Comparison of ENCODE assay signal across 8 mouse cellular contexts in genomic region chr14:118131931-118132641, GRCm38 (mm10). TPM values are rescaled to one million over a fixed set of nuclear protein-coding genes. Genes with fewer than 3 reads are reported as not detected.
DNase-seq lines count a peak whose midpoint lies in the region; ATAC-seq lines count a peak whose summit lies in the region.

No protein-coding gene starts in this region.

- ATAC-seq in heart, embryonic 13.5 days (ENCODE audit: extremely low read depth, insufficient number of reproducible peaks, low FRiP score, low TSS enrichment) = no peak
- ATAC-seq in hindbrain, embryonic 14.5 days (ENCODE audit: low FRiP score) = 0 out of 2 replicates have a peak, but pooled peaks have one; percentile 10
- peak; percentile 25 for ATAC-seq in midbrain, embryonic 11.5 days (ENCODE audit: low FRiP score)

- H3K9me3 ChIP-seq in heart, embryonic 13.5 days = 0 out of 2 replicates have a peak, but pooled peaks cover 4% of the 10 kb centered on the region
- H3K9me3 ChIP-seq in hindbrain, embryonic 14.5 days (ENCODE audit: control insufficient read depth, low read length) = no peaks in the 10 kb centered on the region
- H3K9me3 ChIP-seq in midbrain, embryonic 11.5 days (ENCODE audit: control insufficient read depth, low read length) = no peaks in the 10 kb centered on the region

- peak overlapping the region; percentile 88 for H3K9ac ChIP-seq in heart, embryonic 13.5 days
- H3K9ac ChIP-seq in hindbrain, embryonic 14.5 days = peak overlapping the region; percentile 72
- peak overlapping the region; percentile 82 for H3K9ac ChIP-seq in midbrain, embryonic 11.5 days (ENCODE audit: low read length)

- peak overlapping the region; percentile 65 for H3K4me3 ChIP-seq in heart, embryonic 13.5 days
- H3K4me3 ChIP-seq in hindbrain, embryonic 14.5 days (replicated peaks; ENCODE audit: low read length) = peak overlapping the region; percentile 65
- H3K4me3 ChIP-seq in midbrain, embryonic 11.5 days (ENCODE audit: low read depth, low read length) = peak overlapping the region; percentile 80

- intact Hi-C loops in heart, postnatal 14 days (cut with DNase I) = loop anchor here (5.0 kb wide), 1 partner anchor 40 kb away; no protein-coding TSS in a partner anchor

- H3K36me3 ChIP-seq in heart, embryonic 13.5 days = peaks cover 27% of the 10 kb centered on the region
- H3K36me3 ChIP-seq in hindbrain, embryonic 14.5 days (replicated peaks; ENCODE audit: control insufficient read depth, insufficient read depth) = peaks cover 22% of the 10 kb centered on the region
- no peaks in the 10 kb centered on the region for H3K36me3 ChIP-seq in midbrain, embryonic 11.5 days (ENCODE audit: control insufficient read depth, insufficient read depth, low read length)

- H3K27me3 ChIP-seq in heart, embryonic 13.5 days (replicated peaks) = peaks cover 11% of the 10 kb centered on the region; the same call in 1 of the 2 replicates
- no peaks in the 10 kb centered on the region for H3K27me3 ChIP-seq in hindbrain, embryonic 14.5 days (ENCODE audit: control insufficient read depth, insufficient read depth, low read length)
- H3K27me3 ChIP-seq in midbrain, embryonic 11.5 days (ENCODE audit: control insufficient read depth, insufficient read depth, low read length) = no peaks in the 10 kb centered on the region

- peaks cover 22% of the 10 kb centered on the region for H3K4me1 ChIP-seq in heart, embryonic 13.5 days
- H3K4me1 ChIP-seq in hindbrain, embryonic 14.5 days (replicated peaks; ENCODE audit: control insufficient read depth, insufficient read depth, low read length) = peaks cover 21% of the 10 kb centered on the region
- peaks cover 8% of the 10 kb centered on the region for H3K4me1 ChIP-seq in midbrain, embryonic 11.5 days (ENCODE audit: control insufficient read depth, insufficient read depth, low read length)

- peak overlapping the region; percentile 37 for H3K27ac ChIP-seq in heart, embryonic 13.5 days (replicated peaks)
- H3K27ac ChIP-seq in hindbrain, embryonic 14.5 days = peak overlapping the region; percentile 69
- H3K27ac ChIP-seq in midbrain, embryonic 11.5 days (ENCODE audit: low read depth, low read length) = no peak overlapping the region

- no peak for DNase-seq in heart, postnatal 14 days
- peak; percentile 13 for DNase-seq in MEL-GATA-1-ER (ENCODE audit: extremely low read depth, low read depth)
- DNase-seq in hindbrain, embryonic 14.5 days (ENCODE audit: low spot score) = no peak
- peak; percentile 92 for DNase-seq in midbrain, embryonic 11.5 days (ENCODE audit: low spot score, missing footprints)
- DNase-seq in adrenal gland, postnatal 14 days = no peak
- DNase-seq in left cerebral cortex, adult 11 months (ENCODE audit: low spot score) = no peak
- DNase-seq in ovary, adult 18-20 months (ENCODE audit: low spot score) = no peak

- H3K4me2 ChIP-seq in heart, embryonic 13.5 days = peak overlapping the region; percentile 81
- peak overlapping the region; percentile 84 for H3K4me2 ChIP-seq in hindbrain, embryonic 14.5 days (replicated peaks)
- peak overlapping the region; percentile 86 for H3K4me2 ChIP-seq in midbrain, embryonic 11.5 days

- 12% methylated on average over 21 of the region's 21 CpGs for WGBS in heart, embryonic 13.5 days
- WGBS in hindbrain, embryonic 14.5 days = 12% methylated on average over 21 of the region's 21 CpGs
- WGBS in midbrain, embryonic 11.5 days = 16% methylated on average over 21 of the region's 21 CpGs

RNA-seq across cellular contexts. Expression of gene Tgds, which starts 0.5 kb away (rescaled TPM):
- polyA plus RNA-seq in heart, embryonic 13.5 days (2015; fragmentation: Nextera tagmentation; extraction: Ambion mirVana) = 29.2 and 30.1 TPM in 2 replicates
- 10 to 100 TPM; 10.7 to 11.3 TPM for total RNA-seq in heart, postnatal 14 days (2021)
- polyA plus RNA-seq in hindbrain, embryonic 14.5 days (2014; fragmentation: Nextera tagmentation; extraction: Ambion mirVana) = 15.8 and 18.5 TPM in 2 replicates
- 28.7 and 29.5 TPM in 2 replicates for polyA plus RNA-seq in midbrain, embryonic 11.5 days (2014; fragmentation: Nextera tagmentation; extraction: Ambion mirVana)
- total RNA-seq in adrenal gland, postnatal 14 days (2021) = 22.0 and 22.4 TPM in 2 replicates

RNA-seq across cellular contexts. Expression of gene Gpr180, which starts 4.9 kb away (rescaled TPM):
- polyA plus RNA-seq in heart, embryonic 13.5 days (2015; fragmentation: Nextera tagmentation; extraction: Ambion mirVana) = 40.5 and 41.9 TPM in 2 replicates
- total RNA-seq in heart, postnatal 14 days (2021) = 10 to 100 TPM; 20.8 to 22.2 TPM
- polyA plus RNA-seq in hindbrain, embryonic 14.5 days (2014; fragmentation: Nextera tagmentation; extraction: Ambion mirVana) = 47.5 and 51.7 TPM in 2 replicates
- polyA plus RNA-seq in midbrain, embryonic 11.5 days (2014; fragmentation: Nextera tagmentation; extraction: Ambion mirVana) = 29.5 and 32.3 TPM in 2 replicates
- total RNA-seq in adrenal gland, postnatal 14 days (2021) = 25.3 and 26.0 TPM in 2 replicates

Comparison
In these comparisons a context has a peak if more than half of its experiments do, and no peak if none do; other contexts are left out.
1. DNase-seq: peak in MEL-GATA-1-ER (single experiment) and midbrain, embryonic 11.5 days (single experiment); none in heart, postnatal 14 days (0 of 2), hindbrain, embryonic 14.5 days (single experiment), adrenal gland, postnatal 14 days (single experiment), left cerebral cortex, adult 11 months (single experiment) and ovary, adult 18-20 months (single experiment).
2. Peak in every context shown above with its lines, with median percentiles within 50 percentile points of each other: H3K4me2 ChIP-seq, H3K4me3 ChIP-seq and H3K9ac ChIP-seq.